In the genomic region with DNA sequence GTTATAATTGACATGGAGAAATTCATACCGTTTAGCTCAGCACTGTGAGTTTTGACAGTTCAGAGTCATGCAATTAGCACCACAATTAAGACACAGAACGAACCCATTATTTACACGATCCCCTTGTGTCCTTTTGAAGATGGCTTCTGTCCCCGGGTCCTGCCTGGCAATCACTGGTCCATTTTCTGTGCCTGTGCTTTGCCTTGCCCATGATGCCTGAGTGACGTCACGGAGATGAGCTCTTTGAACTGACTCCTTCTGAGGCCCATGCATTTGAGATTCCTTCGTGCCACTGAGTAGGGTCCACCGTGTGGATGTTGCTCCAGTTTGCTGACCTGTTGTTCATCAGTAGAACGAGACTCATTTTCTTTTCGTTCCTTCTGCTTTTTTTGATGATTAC, we compare ENCODE assay signal across 17 mouse cellular contexts. TPM values are rescaled to one million over a fixed set of nuclear protein-coding genes. Genes with fewer than 3 reads are reported as not detected.
DNase-seq lines count a peak whose midpoint lies in the region; ATAC-seq lines count a peak whose summit lies in the region.
"Had no signal": no experiment of that assay in that cellular context is flagged by ENCODE, and none has a peak within 500 bp of the region (broad histone marks: within the 10 kb centered on the region; RNA-seq: fewer than 3 reads in every experiment).

No protein-coding gene starts in this region.

- 69% methylated on average over 10 of the region's 10 CpGs for WGBS in forebrain, embryonic 11.5 days
- WGBS in forebrain, embryonic 10.5 days: 79% methylated on average over 10 of the region's 10 CpGs
- 64% methylated on average over 10 of the region's 10 CpGs for WGBS in limb, embryonic 13.5 days
- WGBS in limb, embryonic 10.5 days: 76% methylated on average over 10 of the region's 10 CpGs

- no peak overlapping the region for H3K27ac ChIP-seq in forebrain, embryonic 11.5 days (ENCODE audit: low read depth, low read length)
- H3K27ac ChIP-seq in forebrain, embryonic 10.5 days: no peak overlapping the region
- H3K27ac ChIP-seq in limb, embryonic 13.5 days: peak overlapping the region; percentile 22; the same call in 1 of the 2 replicates
- H3K27ac ChIP-seq in limb, embryonic 10.5 days: no peak overlapping the region
- H3K27ac ChIP-seq: heart, embryonic 10.5 days; intestine, embryonic 15.5 days; liver, embryonic 14.5 days had no signal

- H3K27me3 ChIP-seq in forebrain, embryonic 11.5 days (ENCODE audit: control insufficient read depth, insufficient read depth, low read length): no peaks in the 10 kb centered on the region
- H3K27me3 ChIP-seq in forebrain, embryonic 10.5 days (ENCODE audit: poor library complexity, severe bottlenecking): no peaks in the 10 kb centered on the region
- no peaks in the 10 kb centered on the region for H3K27me3 ChIP-seq in limb, embryonic 13.5 days
- no peaks in the 10 kb centered on the region for H3K27me3 ChIP-seq in limb, embryonic 10.5 days (ENCODE audit: low read depth, poor library complexity, severe bottlenecking)
- H3K27me3 ChIP-seq: intestine, embryonic 15.5 days had no signal

- H3K9ac ChIP-seq in forebrain, embryonic 11.5 days (ENCODE audit: low read length): no peak overlapping the region
- no peak overlapping the region for H3K9ac ChIP-seq in limb, embryonic 13.5 days
- H3K9ac ChIP-seq: intestine, embryonic 15.5 days; liver, embryonic 14.5 days had no signal

- no peaks in the 10 kb centered on the region for H3K9me3 ChIP-seq in forebrain, embryonic 11.5 days (ENCODE audit: control insufficient read depth, low read length)
- H3K9me3 ChIP-seq in forebrain, embryonic 10.5 days: no peaks in the 10 kb centered on the region
- H3K9me3 ChIP-seq in limb, embryonic 13.5 days: no peaks in the 10 kb centered on the region
- no peaks in the 10 kb centered on the region for H3K9me3 ChIP-seq in limb, embryonic 10.5 days (replicated peaks)
- H3K9me3 ChIP-seq: heart, embryonic 10.5 days; intestine, embryonic 15.5 days had no signal

- H3K36me3 ChIP-seq in forebrain, embryonic 11.5 days (ENCODE audit: control insufficient read depth, insufficient read depth, low read length): no peaks in the 10 kb centered on the region
- H3K36me3 ChIP-seq in forebrain, embryonic 10.5 days (replicated peaks): peaks cover 10% of the 10 kb centered on the region; the same call in 1 of the 2 replicates
- H3K36me3 ChIP-seq in limb, embryonic 13.5 days: no peaks in the 10 kb centered on the region; the same call in 1 of the 2 replicates
- H3K36me3 ChIP-seq in limb, embryonic 10.5 days: peaks cover 3% of the 10 kb centered on the region; the same call in 1 of the 2 replicates
- H3K36me3 ChIP-seq: intestine, embryonic 15.5 days had no signal

- H3K4me1 ChIP-seq in forebrain, embryonic 11.5 days (replicated peaks; ENCODE audit: control insufficient read depth, insufficient read depth, low read length): 0 out of 2 replicates have a peak, but pooled peaks cover 2% of the 10 kb centered on the region
- H3K4me1 ChIP-seq in forebrain, embryonic 10.5 days: peaks cover 27% of the 10 kb centered on the region
- peaks cover 12% of the 10 kb centered on the region for H3K4me1 ChIP-seq in limb, embryonic 13.5 days
- H3K4me1 ChIP-seq in limb, embryonic 10.5 days: peaks cover 14% of the 10 kb centered on the region
- H3K4me1 ChIP-seq: heart, embryonic 10.5 days; intestine, embryonic 15.5 days had no signal

- ATAC-seq in forebrain, embryonic 11.5 days (replicated peaks; ENCODE audit: low FRiP score): 0 out of 2 replicates have a peak, but pooled peaks have one; percentile 37
- ATAC-seq in limb, embryonic 13.5 days (ENCODE audit: low FRiP score, low read depth): no peak
- ATAC-seq in granulocyte monocyte progenitor cell, adult 5-6 weeks (replicated peaks; ENCODE audit: poor library complexity, severe bottlenecking): no peak
- ATAC-seq: activated CD4-positive, CD25-positive, alpha-beta regulatory T cell, adult 4 months; intestine, embryonic 15.5 days had no signal

- H3K4me2 ChIP-seq in forebrain, embryonic 11.5 days (ENCODE audit: low read depth, low read length, severe bottlenecking): no peak overlapping the region
- no peak overlapping the region for H3K4me2 ChIP-seq in limb, embryonic 13.5 days (replicated peaks)
- H3K4me2 ChIP-seq: intestine, embryonic 15.5 days had no signal

- no peak overlapping the region for H3K4me3 ChIP-seq in forebrain, embryonic 11.5 days (ENCODE audit: low read depth, low read length)
- no peak overlapping the region for H3K4me3 ChIP-seq in forebrain, embryonic 10.5 days
- H3K4me3 ChIP-seq in limb, embryonic 13.5 days: no peak overlapping the region
- H3K4me3 ChIP-seq in limb, embryonic 10.5 days: no peak overlapping the region
- H3K4me3 ChIP-seq: heart, embryonic 10.5 days; intestine, embryonic 15.5 days had no signal

- no peak for DNase-seq in forebrain, embryonic 11.5 days (ENCODE audit: low spot score)
- DNase-seq in forebrain, embryonic 10.5 days (ENCODE audit: extremely low spot score, low spot score): no peak
- no peak for DNase-seq in limb, embryonic 10.5 days (ENCODE audit: low spot score)
- DNase-seq in retina, postnatal 1 day: peak; percentile 40
- DNase-seq in retina, embryonic 14.5 days (ENCODE audit: low spot score): no peak
- DNase-seq in spleen, postnatal 4 days (ENCODE audit: low spot score in 2 of 2): no peak
- DNase-seq: adrenal gland, adult 8-10 months; cerebellum, adult 8-10 months; cerebellum, postnatal 36 days; kidney, postnatal 25 days; right cerebral cortex, postnatal 4 days had no signal

RNA-seq across cellular contexts. Expression of gene Fam173b, which starts 26.5 kb away (rescaled TPM):
- polyA plus RNA-seq in forebrain, embryonic 11.5 days (2014; fragmentation: Nextera tagmentation; extraction: Ambion mirVana): 14.2 and 15.0 TPM in 2 replicates
- polyA plus RNA-seq in forebrain, embryonic 10.5 days (2016; fragmentation: Nextera tagmentation; extraction: Ambion mirVana): 15.8 and 16.6 TPM in 2 replicates
- 11.4 and 11.9 TPM in 2 replicates for polyA plus RNA-seq in limb, embryonic 13.5 days (2015; fragmentation: Nextera tagmentation; extraction: Ambion mirVana)
- 13.7 and 14.7 TPM in 2 replicates for polyA plus RNA-seq in limb, embryonic 10.5 days (2016; fragmentation: Nextera tagmentation; extraction: Ambion mirVana)
- total RNA-seq in granulocyte monocyte progenitor cell, adult 5-6 weeks (2014; fragmentation: Nextera tagmentation): 8.6 and 13.0 TPM in 2 replicates
- 7.7 and 11.1 TPM in 2 replicates for total RNA-seq in granulocyte monocyte progenitor cell, adult 5-6 weeks (2017)

RNA-seq across cellular contexts. Expression of gene Cct5, which starts 26.6 kb away (rescaled TPM):
- 695 and 710 TPM in 2 replicates for polyA plus RNA-seq in forebrain, embryonic 11.5 days (2014; fragmentation: Nextera tagmentation; extraction: Ambion mirVana)
- 803 and 810 TPM in 2 replicates for polyA plus RNA-seq in forebrain, embryonic 10.5 days (2016; fragmentation: Nextera tagmentation; extraction: Ambion mirVana)
- polyA plus RNA-seq in limb, embryonic 13.5 days (2015; fragmentation: Nextera tagmentation; extraction: Ambion mirVana): 545 and 552 TPM in 2 replicates
- polyA plus RNA-seq in limb, embryonic 10.5 days (2016; fragmentation: Nextera tagmentation; extraction: Ambion mirVana): 754 and 870 TPM in 2 replicates
- 412 and 454 TPM in 2 replicates for total RNA-seq in granulocyte monocyte progenitor cell, adult 5-6 weeks (2014; fragmentation: Nextera tagmentation)
- total RNA-seq in granulocyte monocyte progenitor cell, adult 5-6 weeks (2017): 535 and 555 TPM in 2 replicates
